Mouse (Mus musculus) CD4-positive, CD25-positive, alpha-beta regulatory T cell, adult 2 months (primary cell): ENCODE results near the gene Ngfr.
A peak's percentile ranks its signal among the peaks of the same experiment; 100 is the strongest.

ENCODE experiments used
- DNase-seq: peaks from one replicate; pipeline ENCODE4 v3.0.0-alpha.2; 2012; ENCODE audit warnings: low read depth, low spot score

The Ngfr gene

GRCm38 (mm10) chr11:95520456-95521072 lies 67.0 kb downstream of the Ngfr start:
- peak; percentile 95 for DNase-seq

GRCm38 (mm10) chr11:95519996-95520395 lies 67.5 kb downstream of the Ngfr start:
- peak; percentile 26 for DNase-seq

GRCm38 (mm10) chr11:95519299-95519698 lies 68.2 kb downstream of the Ngfr start:
- DNase-seq: no peak
